Mouse (Mus musculus) CH12.LX (cell line): Measurements from ENCODE around the gene 1110008L16Rik. TPM values are rescaled to one million over a fixed set of nuclear protein-coding genes. Genes with fewer than 3 reads are reported as not detected.
"Not testable (repeated sequence)": the region's sequence is repeated elsewhere in the genome, so short reads cannot be mapped to it uniquely, and the experiment has no call there.

ENCODE experiments used
- DNase-seq: peaks from one replicate; pipeline ENCODE4 v3.0.0-alpha.2; 2013; ENCODE audit errors: extremely low read depth
- H3K27ac ChIP-seq: 2 replicates; pipeline ENCODE4 v1.5.1; 2012; ENCODE audit warnings: low read depth, mild to moderate bottlenecking, control low read depth, moderate library complexity; ENCODE audit not compliant: insufficient read depth
- H3K27me3 ChIP-seq: replicated peaks from 2 replicates; pipeline ENCODE3; 2012; ENCODE audit warnings: inconsistent platforms
- H3K36me3 ChIP-seq, 2 experiments: replicated peaks in 1 of 2; 2 replicates each; pipeline versions ENCODE3 to v1.6.1; 2012; ENCODE audit warnings: inconsistent platforms in 1 of 2, low read length in 1 of 2, mild to moderate bottlenecking in 1 of 2, mixed read lengths in 1 of 2, moderate library complexity in 1 of 2; ENCODE audit not compliant: control insufficient read depth in 1 of 2, insufficient read depth in 1 of 2
- H3K4me1 ChIP-seq, 2 experiments: 2 replicates each; pipeline ENCODE4 v1.6.1; 2012; ENCODE audit warnings: inconsistent platforms in 1 of 2, moderate library complexity in 1 of 2; ENCODE audit not compliant: insufficient read depth in 2 of 2, control insufficient read depth in 1 of 2
- H3K4me2 ChIP-seq: 2 replicates; pipeline ENCODE4 v1.6.1; 2012; ENCODE audit warnings: low read depth, mild to moderate bottlenecking, control low read depth; ENCODE audit not compliant: poor library complexity, insufficient read depth, severe bottlenecking
- H3K4me3 ChIP-seq, 3 experiments: fragments of 150-350 bp in 1 of 3; sonication (generic) in 1 of 3; replicated peaks in 1 of 3; 2 replicates each; pipeline versions ENCODE3 to v1.5.1; 2011 to 2012; ENCODE audit warnings: low read depth in 2 of 3, low read length in 2 of 3, mild to moderate bottlenecking in 2 of 3, moderate library complexity in 2 of 3, control low read depth in 1 of 3, improper control_type of control experiment in 1 of 3, inconsistent platforms in 1 of 3, mixed read lengths in 1 of 3; ENCODE audit not compliant: poor library complexity in 1 of 3
- H3K79me2 ChIP-seq: replicated peaks from 2 replicates; pipeline ENCODE4 v1.6.1; 2012; ENCODE audit warnings: mild to moderate bottlenecking, moderate library complexity; ENCODE audit not compliant: control insufficient read depth, poor library complexity, insufficient read depth, severe bottlenecking; ENCODE audit errors: extremely low read depth
- H3K9ac ChIP-seq: 2 replicates; pipeline ENCODE4 v1.6.1; 2012; ENCODE audit warnings: low read depth, mild to moderate bottlenecking, control low read depth, moderate library complexity; ENCODE audit not compliant: insufficient read depth
- H3K9me3 ChIP-seq: replicated peaks from 2 replicates; pipeline ENCODE3; 2012; ENCODE audit warnings: low read length, inconsistent platforms, mixed read lengths
- CHD1 ChIP-seq: IDR thresholded peaks from 2 replicates; pipeline ENCODE4 v1.6.1; 2012; ENCODE audit warnings: low read depth, low read length, improper control_type of control experiment, inconsistent platforms
- E2F4 ChIP-seq: IDR thresholded peaks from 2 replicates; pipeline ENCODE4 v1.6.1; 2011; ENCODE audit warnings: low read depth, low read length, improper control_type of control experiment; ENCODE audit not compliant: insufficient replicate concordance
- EP300 ChIP-seq: IDR thresholded peaks from 2 replicates; pipeline ENCODE4 v1.6.1; 2011; ENCODE audit warnings: low read length, improper control_type of control experiment
- KAT2A ChIP-seq: IDR thresholded peaks from 2 replicates; pipeline ENCODE4 v1.6.1; 2012; ENCODE audit warnings: low read length, improper control_type of control experiment, inconsistent platforms; ENCODE audit not compliant: insufficient replicate concordance
- MAZ ChIP-seq: IDR thresholded peaks from 2 replicates; pipeline ENCODE4 v1.6.1; 2012; ENCODE audit warnings: low read depth, mild to moderate bottlenecking, inconsistent platforms, low read length, improper control_type of control experiment, moderate library complexity
- MEF2A ChIP-seq: IDR thresholded peaks from 2 replicates; pipeline ENCODE4 v1.6.1; 2014; ENCODE audit warnings: low read depth, mild to moderate bottlenecking, inconsistent platforms, low read length, improper control_type of control experiment, borderline replicate concordance
- NELFE ChIP-seq: IDR thresholded peaks from 2 replicates; pipeline ENCODE4 v1.6.1; 2011; ENCODE audit warnings: low read depth, low read length, improper control_type of control experiment
- NRF1 ChIP-seq: IDR thresholded peaks from 2 replicates; pipeline ENCODE4 v1.6.1; 2014; ENCODE audit warnings: low read depth, mild to moderate bottlenecking, inconsistent platforms, low read length, improper control_type of control experiment, moderate library complexity
- PAX5 ChIP-seq: IDR thresholded peaks from 2 replicates; pipeline ENCODE4 v1.6.1; 2012; ENCODE audit warnings: low read length, inconsistent platforms, mixed read lengths
- POLR2A ChIP-seq: IDR thresholded peaks from 2 replicates; pipeline ENCODE4 v1.6.1; 2011; ENCODE audit warnings: low read depth, mild to moderate bottlenecking, improper control_type of control experiment, low read length
- POLR2AphosphoS2 ChIP-seq: IDR thresholded peaks from 2 replicates; pipeline ENCODE4 v1.6.1; 2011; ENCODE audit warnings: low read depth, low read length, improper control_type of control experiment
- RCOR1 ChIP-seq: conservative IDR thresholded peaks from 2 replicates; pipeline ENCODE4 v1.6.1; 2012; ENCODE audit warnings: low read depth, mild to moderate bottlenecking, inconsistent platforms, low read length, improper control_type of control experiment
- SIN3A ChIP-seq: IDR thresholded peaks from 2 replicates; pipeline ENCODE4 v1.6.1; 2012; ENCODE audit warnings: low read length, improper control_type of control experiment, inconsistent platforms
- SMC3 ChIP-seq: IDR thresholded peaks from 2 replicates; pipeline ENCODE4 v1.6.1; 2011; ENCODE audit warnings: low read depth, low read length, improper control_type of control experiment
- TBP ChIP-seq: conservative IDR thresholded peaks from 2 replicates; pipeline ENCODE4 v1.6.1; 2011; ENCODE audit warnings: low read depth, low read length, improper control_type of control experiment
- USF2 ChIP-seq: conservative IDR thresholded peaks from 2 replicates; pipeline ENCODE4 v1.6.1; 2011; ENCODE audit warnings: low read depth, low read length, improper control_type of control experiment
- ZC3H11A ChIP-seq: IDR thresholded peaks from 2 replicates; pipeline ENCODE4 v1.6.1; 2012; ENCODE audit warnings: low read depth, mild to moderate bottlenecking, inconsistent platforms, low read length, improper control_type of control experiment
- ZKSCAN1 ChIP-seq: IDR thresholded peaks from 2 replicates; pipeline ENCODE4 v1.6.1; 2012; ENCODE audit warnings: low read depth, inconsistent platforms, low read length, improper control_type of control experiment, borderline replicate concordance
- ZMIZ1 ChIP-seq: IDR thresholded peaks from 2 replicates; pipeline ENCODE4 v1.6.1; 2012; ENCODE audit warnings: low read depth, mild to moderate bottlenecking, inconsistent platforms, low read length, improper control_type of control experiment
- dilution Hi-C: fragments of 300-500 bp; cut with MboI; formaldehyde crosslinking; loops from 2 replicates; pipeline ENCODE4 v1.14.3; 2020; ENCODE audit warnings: low sequenced_read_pairs; ENCODE audit not compliant: extremely low pct_unique_long_range_greater_than_20kb, extremely low pct_ligation_motif_present
- in situ Hi-C: fragments of 300-500 bp; cut with MboI; formaldehyde crosslinking; loops from 3 replicates; pipeline ENCODE4 v1.14.3; 2019; ENCODE audit warnings: low sequenced_read_pairs, low pct_ligation_motif_present, low pct_unique_long_range_greater_than_20kb, mixed read lengths
- polyA plus RNA-seq: library from polyadenylated mRNA; unstranded; fragments of >175 nt; gene quantifications from 2 replicates; pipeline ENCODE4 v1.2.1, GENCODE M21; 2012; ENCODE audit warnings: low read depth; ENCODE audit not compliant: insufficient read length
- total RNA-seq, 2 experiments: library from RNA; depleted of rRNA; stranded (reverse); fragments of 300-350 nt in 1 of 2; fragments of >200 nt in 1 of 2; gene quantifications; 2 replicates each; pipeline ENCODE4 v1.2.3; 2012 to 2014

1110008L16Rik gene
- total RNA-seq (2012; rRNA removed) (25.7 and 27.9 TPM in 2 replicates), total RNA-seq (2014; rRNA removed) (32.6 and 37.0 TPM in 2 replicates), polyA plus RNA-seq (26.8 and 28.9 TPM in 2 replicates)

GRCm38 (mm10) chr12:55299336-55299735 is at the start of gene 1110008L16Rik:
Gene 1110008L16Rik, plus strand, starts transcription at chr12:55299577.
- DNase-seq = peak; percentile 52
- peak within 1 kb of the TSS in 1 of 3 experiments; percentile 15 for H3K4me3 ChIP-seq

GRCm38 (mm10) chr12:55261950-55262349 is 37.4 kb upstream of the 1110008L16Rik start:
- H3K4me3 ChIP-seq, H3K79me2 ChIP-seq, H3K4me1 ChIP-seq, DNase-seq, H3K27me3 ChIP-seq, in situ Hi-C loops, dilution Hi-C loops, H3K36me3 ChIP-seq, H3K4me2 ChIP-seq, H3K27ac ChIP-seq, H3K9me3 ChIP-seq, H3K9ac ChIP-seq: not testable (repeated sequence)

More at GRCm38 (mm10) chr12:55299336-55299735, at the start of gene 1110008L16Rik:
- H3K36me3 ChIP-seq = peaks cover 33 to 45% of the 10 kb centered on the region in 2 experiments
- H3K9me3 ChIP-seq = no peaks in the 10 kb centered on the region
- peak within 1 kb of the TSS; percentile 97; the same call in 1 of the 2 replicates for H3K9ac ChIP-seq
- TF ChIP-seq NELFE (no peak), ZMIZ1 (no peak), TBP (no peak), ZC3H11A (no peak), SIN3A (no peak), ZKSCAN1 (no peak), POLR2A (no peak), MEF2A (no peak), EP300 (no peak), SMC3 (no peak), NRF1 (no peak), RCOR1 (no peak), CHD1 (no peak), KAT2A (no peak), E2F4 (no peak), PAX5 (no peak), MAZ (no peak), POLR2AphosphoS2 (no peak), USF2 (no peak)
- H3K27ac ChIP-seq = no peak within 1 kb of the TSS
- H3K4me2 ChIP-seq = peak within 1 kb of the TSS; percentile 55; the same call in 1 of the 2 replicates
- peaks cover 43% of the 10 kb centered on the region for H3K79me2 ChIP-seq
- H3K4me1 ChIP-seq = peaks cover 2 to 29% of the 10 kb centered on the region in 2 experiments; a peak in 2 of 4 replicates
- in situ Hi-C loops (no loop called here), dilution Hi-C loops (no loop called here)
- H3K27me3 ChIP-seq = no peaks in the 10 kb centered on the region

- H3K9ac ChIP-seq, H3K4me2 ChIP-seq, H3K27me3 ChIP-seq, dilution Hi-C loops, H3K4me3 ChIP-seq, in situ Hi-C loops, H3K9me3 ChIP-seq, H3K27ac ChIP-seq, H3K4me1 ChIP-seq, H3K36me3 ChIP-seq, H3K79me2 ChIP-seq, DNase-seq: not testable (repeated sequence)
These were observed 36.0 kb upstream of the 1110008L16Rik start for GRCm38 (mm10) chr12:55263385-55263784.
